Mouse (Mus musculus) skeletal muscle tissue, adult 2 months (tissue): ENCODE data around the gene Sftpa1.

ENCODE experiments used
- DNase-seq: peaks from one replicate; pipeline ENCODE4 v3.0.0-alpha.2; 2012; ENCODE audit warnings: low read depth, low spot score

Gene Sftpa1

GRCm38 (mm10) chr14:41160743-41161142 lies 29.2 kb downstream of the Sftpa1 start:
- peak; percentile 6 for DNase-seq

- no peak for DNase-seq
Measured at GRCm38 (mm10) chr14:41162663-41163062, 31.1 kb downstream of the Sftpa1 start.

GRCm38 (mm10) chr14:41167278-41167677 lies 35.7 kb downstream of the Sftpa1 start:
- DNase-seq = no peak

DNA sequence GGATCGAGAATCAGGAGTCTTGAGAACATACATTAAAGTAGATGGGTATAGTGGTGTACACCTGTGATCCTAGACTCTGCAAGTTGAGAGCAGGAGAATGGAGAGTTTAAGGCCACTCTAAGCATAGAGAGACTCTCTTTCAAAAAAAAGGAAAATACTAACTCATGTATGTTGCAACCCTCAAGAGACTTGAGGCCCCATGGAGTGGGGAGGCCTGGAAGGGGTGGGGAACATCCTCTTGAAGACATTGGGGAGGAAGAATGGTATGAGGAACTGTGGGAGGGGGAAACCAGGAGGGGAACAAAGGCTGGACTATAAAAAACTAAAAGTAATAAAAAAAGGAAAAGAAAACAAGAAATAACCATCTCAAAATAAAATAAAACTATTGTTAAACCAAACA lies 37.0 kb downstream of the Sftpa1 start:
- DNase-seq = no peak

DNA sequence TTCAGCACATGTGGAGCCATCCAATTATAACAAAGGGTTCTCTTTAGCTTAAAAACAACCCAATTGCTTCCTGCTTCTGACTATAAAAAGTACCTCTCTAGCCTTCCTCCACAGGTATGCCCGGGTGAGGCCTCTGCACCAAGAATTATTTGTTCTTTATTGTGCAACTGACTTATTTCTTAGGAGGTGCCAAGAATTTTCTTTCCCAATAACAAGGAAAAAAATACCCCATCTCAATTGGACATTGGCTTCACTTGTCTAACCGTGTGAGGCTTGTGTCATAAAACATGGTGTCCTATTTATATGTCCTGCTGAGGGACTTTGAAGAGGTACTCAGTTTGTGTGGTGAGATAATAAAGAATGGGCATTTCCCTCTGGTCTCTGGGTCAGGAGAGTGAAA lies 38.9 kb downstream of the Sftpa1 start:
- no peak for DNase-seq

DNA sequence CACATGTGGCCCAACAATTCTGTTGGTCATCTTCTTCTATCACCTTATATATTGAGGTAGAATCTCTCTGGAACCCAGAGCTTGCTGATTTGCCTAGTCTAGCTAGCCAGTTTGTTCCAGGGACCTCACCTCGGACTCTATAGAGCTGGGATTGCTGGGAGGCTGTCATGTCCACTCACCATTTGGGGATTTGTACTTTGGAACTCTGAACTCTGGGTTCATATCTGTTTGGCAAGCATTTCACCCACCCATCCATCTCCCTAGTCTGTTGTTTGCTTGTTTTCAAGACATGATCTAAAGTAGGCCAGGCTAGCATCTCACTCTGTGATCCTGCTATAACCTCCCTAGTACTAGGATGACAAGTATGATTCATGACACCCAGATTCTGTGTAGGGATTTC lies 43.2 kb downstream of the Sftpa1 start:
- no peak for DNase-seq

DNA sequence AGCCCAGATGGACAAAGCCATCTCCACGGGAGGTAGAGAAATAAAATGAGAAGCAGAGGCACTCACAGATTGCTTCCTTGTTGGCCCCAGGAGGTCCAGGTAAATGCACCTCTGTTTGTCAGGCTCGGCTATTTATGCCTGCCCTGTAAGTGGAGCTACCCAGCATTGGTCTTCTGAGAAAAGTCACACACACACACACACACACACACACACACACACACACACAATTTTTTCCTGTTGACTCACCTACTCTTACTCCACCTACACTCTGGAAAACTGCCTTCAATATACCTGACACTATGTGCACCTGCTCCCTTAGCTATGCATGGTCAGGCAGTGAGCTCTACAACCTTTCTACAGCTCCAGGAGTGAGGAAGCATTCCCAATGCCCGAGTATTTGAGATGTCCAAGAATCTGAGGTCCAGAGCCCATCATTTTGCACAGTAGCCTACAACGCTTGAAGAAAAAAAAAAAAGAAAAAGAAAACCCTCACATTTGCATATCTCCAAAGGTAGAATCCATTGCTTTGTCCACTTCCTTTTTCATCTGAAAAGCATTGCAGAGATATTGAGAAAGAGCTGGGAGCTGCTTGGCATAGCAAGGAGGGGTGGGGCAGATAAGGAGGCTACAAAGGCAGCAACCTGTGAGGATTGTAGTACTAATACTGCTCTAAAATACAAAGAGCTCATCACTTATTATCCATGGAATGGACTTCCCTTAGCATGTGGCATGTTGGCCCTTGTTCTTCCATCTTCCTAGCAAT lies 53.7 kb downstream of the Sftpa1 start, which contains the start of gene Sftpd:
Gene Sftpd (minus strand): TSS at position 91 of the 763 bp plus-strand sequence.
- no peak for DNase-seq
